Mouse (Mus musculus): ENCODE measurements around the gene Stx12. TPM values are rescaled to one million over a fixed set of nuclear protein-coding genes. Genes with fewer than 3 reads are reported as not detected.

Stx12 gene
- 20.2 and 22.4 TPM in 2 replicates for polyA plus RNA-seq (2015; fragmentation: Nextera tagmentation; extraction: Ambion mirVana)

GRCm38 (mm10) chr4:132884064-132884843 lies at the start of gene Stx12:
Gene Stx12 (minus strand): TSS chr4:132884509.

GRCm38 (mm10) chr4:132922558-132923008 lies 38.3 kb upstream of the Stx12 start, which contains the start of gene Fam76a:
Gene Fam76a (minus strand): TSS chr4:132922558.

GRCm38 (mm10) chr4:132842970-132843704 lies 41.2 kb downstream of the Stx12 start, which contains the start of gene Ppp1r8:
Gene Ppp1r8 (minus strand): TSS chr4:132843169.

Other genes with a start within 250 kb of the Stx12 start
- 10.1 and 10.3 TPM in 2 replicates for gene Eya3, start 245.5 kb downstream of the Stx12 start, polyA plus RNA-seq (2015; fragmentation: Nextera tagmentation; extraction: Ambion mirVana)
- 2.6 and 3.9 TPM in 2 replicates for gene Xkr8, start 152.0 kb downstream of the Stx12 start, polyA plus RNA-seq (2015; fragmentation: Nextera tagmentation; extraction: Ambion mirVana)
- 0.75 and 1.0 TPM in 2 replicates for gene Smpdl3b, start 127.3 kb downstream of the Stx12 start, polyA plus RNA-seq (2015; fragmentation: Nextera tagmentation; extraction: Ambion mirVana)
- gene Rpa2, start 116.2 kb downstream of the Stx12 start, polyA plus RNA-seq (2015; fragmentation: Nextera tagmentation; extraction: Ambion mirVana), result 110 and 126 TPM in 2 replicates
- gene Themis2, start 88.1 kb downstream of the Stx12 start, polyA plus RNA-seq (2015; fragmentation: Nextera tagmentation; extraction: Ambion mirVana), result 4.8 and 5.8 TPM in 2 replicates
- gene Ppp1r8, start 41.3 kb downstream of the Stx12 start, polyA plus RNA-seq (2015; fragmentation: Nextera tagmentation; extraction: Ambion mirVana), result 27.0 and 28.4 TPM in 2 replicates
- gene Fam76a, start 38.0 kb upstream of the Stx12 start, polyA plus RNA-seq (2015; fragmentation: Nextera tagmentation; extraction: Ambion mirVana), result 44.8 and 49.4 TPM in 2 replicates
- 11.6 and 16.2 TPM in 2 replicates for gene Fgr, start 89.6 kb upstream of the Stx12 start, polyA plus RNA-seq (2015; fragmentation: Nextera tagmentation; extraction: Ambion mirVana)
- gene Ahdc1, start 126.8 kb upstream of the Stx12 start, polyA plus RNA-seq (2015; fragmentation: Nextera tagmentation; extraction: Ambion mirVana), result 2.4 and 3.7 TPM in 2 replicates
- 83.1 and 88.3 TPM in 2 replicates for gene Wasf2, start 246.0 kb upstream of the Stx12 start, polyA plus RNA-seq (2015; fragmentation: Nextera tagmentation; extraction: Ambion mirVana)

Measured in spleen, postnatal 0 days (tissue).